Mouse (Mus musculus) cortical plate, adult 2 months (tissue): ENCODE data around the gene Smad3.

ENCODE experiments used
- CTCF ChIP-seq: fragments of 200-500 bp; IDR thresholded peaks from 2 replicates; pipeline ENCODE4 v1.5.1; 2011; ENCODE audit warnings: mild to moderate bottlenecking, control low read depth, low read length; ENCODE audit not compliant: insufficient read depth; ENCODE audit errors: extremely low read depth
- POLR2A ChIP-seq: fragments of 200-500 bp; IDR thresholded peaks from 2 replicates; pipeline ENCODE4 v1.6.1; 2011; ENCODE audit warnings: mild to moderate bottlenecking, low read length, control low read depth; ENCODE audit not compliant: insufficient read depth; ENCODE audit errors: extremely low read depth

DNA sequence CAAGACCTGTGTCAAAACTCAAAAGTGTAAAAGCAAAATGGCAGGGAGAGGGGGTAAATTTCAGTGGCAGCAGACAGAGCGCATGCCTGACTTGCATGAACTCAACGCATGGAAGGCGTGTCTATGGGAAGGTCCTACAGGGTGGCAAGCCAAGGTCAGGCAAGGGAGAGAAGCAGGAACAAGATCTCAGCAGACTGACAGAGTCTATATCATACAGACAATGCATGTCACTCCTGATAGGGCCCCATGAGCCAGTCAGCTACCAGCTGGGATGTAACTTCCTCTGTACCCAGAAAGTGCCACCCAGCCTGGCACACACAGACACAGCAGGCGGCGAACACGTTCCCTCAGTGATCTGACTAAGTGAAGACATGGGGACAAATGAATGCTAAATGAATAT, 73.5 kb downstream of the Smad3 start:
- TF ChIP-seq CTCF, result no peak
- TF ChIP-seq POLR2A, result no peak
